Mouse (Mus musculus) skeletal muscle tissue, adult 2 months (tissue): Measurements from ENCODE around the gene Sapcd1.
"Not testable (repeated sequence)": the region's sequence is repeated elsewhere in the genome, so short reads cannot be mapped to it uniquely, and the experiment has no call there.

Experiments
- DNase-seq: peaks from one replicate; pipeline ENCODE4 v3.0.0-alpha.2; 2012; ENCODE audit warnings: low read depth, low spot score

The Sapcd1 gene

DNA sequence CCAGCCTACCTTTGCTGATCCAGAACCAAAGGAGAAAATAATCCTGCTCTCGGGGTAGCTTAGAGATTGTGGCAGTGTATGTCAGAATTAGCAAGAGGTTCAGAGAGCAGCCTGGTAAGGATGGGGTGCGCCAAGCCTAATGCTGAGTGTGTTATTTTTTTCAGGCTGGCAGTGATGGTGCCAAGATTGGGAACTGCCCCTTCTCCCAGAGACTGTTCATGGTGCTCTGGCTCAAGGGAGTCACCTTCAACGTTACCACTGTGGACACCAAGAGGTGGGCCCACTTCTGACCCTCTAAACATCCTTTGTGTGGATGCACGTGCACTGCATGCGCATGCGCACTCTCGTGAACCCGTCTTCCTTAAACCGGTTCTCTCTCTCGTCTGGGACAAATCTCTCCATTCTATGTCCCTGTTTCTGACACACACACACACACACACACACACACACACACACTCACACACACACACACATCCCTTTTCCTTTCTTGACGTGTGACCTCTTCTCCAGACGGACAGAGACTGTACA is 24.5 kb upstream of the Sapcd1 start:
- no peak for DNase-seq

- DNase-seq = peak; percentile 71
These were observed 23.6 kb upstream of the Sapcd1 start for GRCm38 (mm10) chr17:35051156-35052086.

GRCm38 (mm10) chr17:35050126-35050750 is 22.4 kb upstream of the Sapcd1 start:
- peak; percentile 60 for DNase-seq

DNA sequence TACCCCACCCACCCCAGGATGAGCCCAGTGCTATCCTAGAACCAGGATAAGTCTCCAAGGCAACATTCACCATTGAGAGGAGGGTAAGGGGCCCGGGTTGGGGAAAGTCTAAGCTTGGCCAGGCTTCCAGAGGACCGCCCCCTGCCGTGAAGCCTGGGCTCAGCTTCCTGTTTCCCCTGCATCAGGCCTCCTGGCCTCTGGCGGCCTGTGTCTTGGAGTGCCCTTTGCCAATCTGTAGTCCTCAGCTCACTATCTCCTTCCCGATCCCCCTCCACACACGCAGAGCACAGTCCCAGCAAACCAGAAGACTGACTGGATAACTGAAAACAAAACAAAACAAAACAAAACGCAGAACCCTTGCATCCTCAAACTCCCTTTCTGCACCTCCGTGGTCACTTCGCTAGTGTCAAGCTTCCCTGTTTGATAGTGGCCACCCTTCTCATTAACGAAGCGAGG is 21.8 kb upstream of the Sapcd1 start, which contains the start of gene Clic1:
Clic1 (plus strand) TSS at position 406 of the 456 bp plus-strand sequence.
- DNase-seq = no peak

DNA sequence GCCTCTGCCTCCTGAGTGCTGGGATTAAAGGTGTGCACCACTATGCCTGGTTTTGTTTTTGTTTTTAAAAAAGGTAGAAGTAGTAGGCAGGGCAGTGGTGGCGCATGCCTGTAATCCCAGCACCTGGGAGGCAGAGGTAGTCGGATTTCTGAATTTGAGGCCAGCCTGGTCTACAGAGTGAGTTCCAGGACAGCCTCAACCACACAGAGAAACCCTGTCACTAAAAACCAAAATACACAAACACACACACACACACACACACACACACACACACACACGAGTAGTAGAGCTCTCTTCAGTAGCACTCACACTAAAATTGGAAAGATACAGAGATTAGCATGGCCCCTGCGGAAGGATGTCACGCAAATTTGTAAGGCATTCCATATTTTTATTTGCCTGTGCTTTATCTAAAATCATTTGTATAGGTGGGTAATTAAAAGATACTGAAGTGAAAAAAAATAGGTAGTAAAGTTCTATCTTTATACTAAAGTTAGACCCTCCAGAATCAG is 21.2 kb upstream of the Sapcd1 start:
- DNase-seq = no peak

GRCm38 (mm10) chr17:35048149-35048931 is 20.5 kb upstream of the Sapcd1 start:
- DNase-seq = no peak

DNA sequence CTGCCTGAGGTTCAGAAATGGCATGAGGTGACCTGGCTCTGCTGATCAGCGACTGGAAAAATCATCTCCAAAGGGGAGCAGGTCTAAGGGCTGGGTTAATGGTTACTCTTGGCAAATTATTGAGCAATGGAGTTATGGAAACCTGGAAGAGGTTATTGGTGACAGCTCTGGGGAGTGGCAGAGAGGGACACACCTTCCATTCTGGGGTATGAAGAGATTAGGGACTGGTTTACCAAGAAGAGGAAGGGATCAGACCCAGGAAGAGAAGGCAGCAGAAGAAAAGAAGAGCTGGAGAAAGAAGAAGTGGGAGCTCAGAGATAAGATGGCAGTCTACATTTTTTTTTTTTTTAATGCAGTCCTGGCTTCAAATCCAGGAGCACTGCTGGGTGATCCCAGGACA is 19.9 kb upstream of the Sapcd1 start:
- no peak for DNase-seq

DNA sequence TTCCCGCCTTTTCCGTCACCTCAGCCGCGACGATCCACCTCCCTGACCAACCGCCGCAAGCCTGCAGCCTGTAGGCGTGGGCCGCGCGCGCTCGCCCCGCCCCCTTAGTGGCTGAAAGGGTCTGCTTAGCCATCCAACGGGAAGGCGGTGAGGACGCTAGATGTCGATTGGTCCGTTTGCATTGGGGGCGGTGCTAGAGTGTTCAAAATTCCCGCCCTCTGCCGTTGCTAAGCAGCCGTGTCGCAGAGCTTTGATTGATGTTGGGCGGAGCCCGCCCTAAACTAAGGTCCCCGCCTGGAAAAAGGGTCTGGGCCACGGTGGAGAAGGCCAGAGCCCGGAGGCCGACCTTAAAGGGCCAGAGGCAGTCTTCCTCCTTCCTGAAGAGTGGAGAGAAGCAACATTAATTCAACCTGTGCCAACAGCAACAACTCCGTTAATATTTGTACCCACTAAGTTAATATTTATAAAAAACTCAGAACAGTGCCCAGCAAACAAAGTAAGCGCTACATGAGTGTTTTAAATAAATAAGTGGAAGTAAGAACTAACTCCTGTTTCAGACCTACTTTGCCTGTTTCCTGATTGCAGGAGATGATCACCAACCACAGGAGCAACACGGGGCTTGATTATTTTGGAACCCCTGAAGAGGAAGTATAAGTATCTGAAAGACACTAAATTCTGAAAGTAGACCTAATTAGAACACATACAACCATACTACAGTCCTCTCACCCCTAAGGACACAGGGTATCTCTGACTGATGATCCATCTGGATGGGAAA is 19.1 kb upstream of the Sapcd1 start, which contains the start of gene Msh5:
Msh5 (minus strand) TSS at position 65 of the 775 bp plus-strand sequence.
- DNase-seq = peak; percentile 98

DNA sequence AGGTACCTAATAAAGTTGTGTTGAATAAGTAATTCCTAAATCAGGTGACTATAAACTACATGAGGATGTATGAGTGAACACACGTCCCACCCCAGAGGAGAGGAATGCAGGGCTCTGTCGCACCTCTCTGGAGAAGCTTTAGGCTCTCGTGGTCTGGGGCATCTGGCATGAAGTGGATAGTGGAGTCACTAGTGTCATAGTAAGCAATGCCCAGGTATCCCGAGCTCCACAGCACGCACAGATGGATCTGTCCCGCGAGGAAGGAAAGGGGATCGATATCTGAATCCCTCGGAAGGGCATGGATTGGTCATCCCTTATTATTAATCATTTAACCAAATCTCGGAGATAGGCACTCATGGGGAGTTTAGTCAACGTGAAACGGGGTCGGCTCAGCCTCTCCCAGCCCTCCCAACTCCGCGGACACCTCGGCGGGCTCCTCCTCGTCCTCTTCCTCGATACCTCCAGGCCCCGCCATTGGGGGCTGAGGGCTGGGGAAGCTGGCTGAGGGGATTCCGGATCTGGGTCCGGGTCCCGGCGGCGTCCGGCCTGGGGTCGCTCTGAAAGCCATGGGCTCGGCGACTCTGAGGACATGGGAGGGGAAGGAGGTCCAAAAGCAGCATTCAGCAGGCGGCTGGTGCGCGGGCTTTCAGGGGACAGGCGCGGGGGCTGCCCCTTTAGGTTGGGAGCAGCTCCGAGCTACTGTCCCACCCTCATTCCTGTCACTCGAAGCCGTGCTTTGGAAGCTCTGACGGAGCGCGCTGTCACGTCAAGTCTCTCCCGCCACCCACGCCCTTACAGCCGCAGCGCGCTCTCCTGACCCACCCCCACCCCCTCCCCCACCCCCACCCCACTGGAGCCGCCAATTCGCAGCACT is 18.2 kb upstream of the Sapcd1 start:
- DNase-seq = no peak

DNA sequence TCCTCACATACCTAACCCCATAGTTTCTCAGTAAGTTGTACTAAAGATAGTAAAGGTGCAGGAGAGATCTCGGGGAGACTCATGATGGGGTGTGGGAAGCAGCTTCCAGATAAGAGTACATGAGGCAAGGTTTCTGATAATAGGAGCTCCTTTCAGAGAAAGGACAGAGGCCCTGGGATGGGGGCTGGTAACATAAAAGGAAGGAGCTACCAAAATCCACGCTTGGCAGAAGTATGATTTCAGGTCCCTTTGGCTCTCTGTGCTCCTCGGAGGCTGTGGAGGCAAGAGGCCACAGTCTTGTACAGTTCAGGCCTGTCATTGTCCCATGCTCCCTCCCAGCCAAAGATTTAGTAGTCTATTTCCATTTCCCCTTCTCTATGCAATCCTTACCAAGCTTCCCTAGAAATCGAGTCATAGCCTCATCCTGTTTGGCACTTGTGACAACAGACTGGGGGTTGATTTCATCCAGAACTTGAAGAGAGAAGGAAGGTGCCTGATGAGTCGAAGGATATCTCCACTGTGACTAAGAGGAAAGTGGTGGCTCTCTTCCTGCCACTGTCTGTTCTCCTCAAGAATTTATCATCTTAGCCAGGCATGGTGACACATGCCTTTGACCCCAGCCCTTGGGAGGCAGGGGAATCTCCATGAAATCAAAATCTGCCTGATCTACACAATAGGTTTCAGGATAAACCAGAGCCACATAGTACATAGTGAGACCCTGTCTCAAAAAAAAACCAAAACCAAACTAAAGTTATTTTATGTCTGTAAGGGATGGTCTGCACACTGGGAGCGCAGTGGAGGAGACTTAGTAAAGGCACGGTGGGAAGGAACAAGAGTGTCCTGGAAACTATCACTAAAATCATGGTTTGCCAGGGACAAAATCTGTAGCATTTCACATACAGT is 17.3 kb upstream of the Sapcd1 start:
- no peak for DNase-seq

DNA sequence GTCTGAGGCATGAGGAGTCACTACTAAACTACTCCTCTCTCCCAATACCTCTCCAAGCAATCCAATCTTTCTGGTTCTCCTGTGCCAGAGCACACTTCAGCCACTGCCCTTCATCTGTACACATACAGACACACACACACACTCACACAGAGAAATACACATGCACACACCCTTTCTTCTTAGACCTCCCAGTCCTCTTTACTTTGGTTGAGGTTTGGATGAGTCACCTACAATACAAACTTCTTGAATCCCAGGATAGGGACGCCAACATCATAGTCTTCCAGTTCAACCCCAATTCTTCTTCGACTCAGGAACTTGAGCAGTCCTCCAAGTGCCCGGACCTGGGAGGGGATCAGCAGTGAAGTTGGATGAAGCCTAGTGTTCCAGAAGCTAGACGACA is 16.0 kb upstream of the Sapcd1 start:
- no peak for DNase-seq

DNA sequence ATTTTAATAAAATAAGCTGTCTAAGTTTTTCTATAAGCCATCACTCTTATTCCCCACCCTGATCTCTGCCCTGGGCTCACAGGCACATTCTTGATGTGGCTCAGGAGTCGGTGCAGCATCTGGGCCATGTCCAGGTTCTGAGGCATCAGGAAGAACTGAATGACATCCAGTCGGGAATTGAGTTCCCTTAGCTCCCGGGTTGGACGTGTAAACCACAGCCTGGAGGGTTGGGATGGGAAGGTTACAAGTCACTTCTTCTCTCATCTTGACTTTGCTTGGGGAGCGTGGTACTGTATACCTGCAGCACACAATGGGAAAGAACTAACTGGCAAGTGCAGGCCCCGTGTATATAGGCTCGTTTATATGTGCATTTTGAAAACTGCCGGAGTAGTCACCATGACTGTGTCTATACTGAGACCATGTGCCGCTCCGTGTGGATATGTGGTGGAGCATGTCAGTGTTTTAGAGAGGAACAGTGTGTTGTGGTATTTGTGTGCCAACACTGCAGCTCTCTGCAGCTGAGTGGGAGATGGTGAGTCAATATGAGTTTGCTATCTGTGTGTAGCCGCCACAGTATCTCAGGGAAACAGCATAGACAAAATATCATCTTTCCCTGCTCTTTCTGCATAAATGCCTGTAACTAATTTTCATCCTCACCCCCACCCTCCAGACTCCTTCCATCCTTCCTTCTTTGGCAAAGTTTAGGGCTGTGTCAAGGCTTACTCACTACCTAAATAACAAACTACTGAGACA is 11.5 kb upstream of the Sapcd1 start:
- DNase-seq = no peak

DNA sequence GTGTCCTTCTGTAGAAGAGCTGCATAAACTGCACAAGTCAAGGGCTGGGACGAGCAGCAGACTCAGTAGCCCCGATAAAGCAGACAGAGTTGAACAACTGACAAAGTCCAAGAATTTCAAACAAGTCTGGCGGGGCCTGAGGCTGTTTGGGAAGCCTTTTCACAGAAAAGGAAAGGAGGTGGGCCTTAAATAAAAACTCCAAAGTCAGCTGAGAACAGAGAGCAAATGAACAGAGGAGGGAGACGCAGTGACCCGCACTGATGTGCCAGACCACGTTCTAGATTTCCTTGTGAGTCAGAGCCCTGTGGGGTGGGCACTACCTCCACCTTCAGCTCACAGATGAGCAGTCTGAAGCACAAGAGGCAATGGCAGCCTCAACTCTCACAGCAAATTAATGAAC is 7.1 kb upstream of the Sapcd1 start:
- no peak for DNase-seq

DNA sequence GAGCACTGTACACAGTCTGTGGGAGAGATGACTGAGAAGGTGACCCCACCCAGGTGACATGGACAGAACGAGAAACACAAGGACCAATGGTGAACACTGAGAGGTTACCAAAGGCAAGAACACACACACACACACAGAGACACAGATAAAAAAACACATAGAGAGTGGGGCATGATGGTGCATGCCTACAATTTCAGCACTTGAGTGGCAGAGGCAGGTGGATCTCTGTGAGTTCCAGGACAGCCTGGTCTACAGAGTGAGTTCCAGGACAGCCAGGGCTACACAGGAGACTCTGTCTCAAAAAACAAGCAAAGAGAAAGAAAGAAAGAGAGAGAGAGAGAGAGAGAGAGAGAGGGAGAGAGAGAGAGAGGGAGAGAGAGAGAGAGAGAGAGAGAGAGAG is 5.9 kb upstream of the Sapcd1 start:
- not testable (repeated sequence) for DNase-seq

DNA sequence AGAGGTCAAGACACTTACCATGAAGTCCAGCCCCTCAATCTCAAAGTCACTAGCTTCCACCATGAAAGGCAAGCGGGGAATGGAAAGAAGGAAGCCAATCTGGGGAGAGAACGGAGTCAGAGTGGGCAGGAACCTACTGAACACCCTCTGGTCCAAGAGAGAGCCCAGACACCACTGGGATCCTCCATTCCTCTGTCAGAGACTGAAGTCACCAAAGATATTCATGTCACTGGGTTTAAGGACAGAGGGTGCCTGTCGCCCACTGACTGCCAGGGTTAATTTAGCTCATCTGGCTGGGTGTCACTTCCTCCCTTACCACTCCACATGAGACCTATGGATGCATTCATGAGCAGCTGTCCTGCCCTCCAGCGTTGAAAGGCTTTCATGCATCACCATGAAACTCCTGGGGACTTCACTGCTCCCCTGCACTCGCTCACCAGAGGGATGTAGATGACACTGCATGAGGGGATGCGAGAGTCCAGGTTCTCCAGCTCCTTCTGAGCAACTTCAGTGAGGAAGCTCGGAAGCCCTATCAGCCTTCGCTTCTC is 4.6 kb upstream of the Sapcd1 start:
- DNase-seq = no peak

GRCm38 (mm10) chr17:35031880-35032279 is 4.1 kb upstream of the Sapcd1 start:
- DNase-seq = no peak

DNA sequence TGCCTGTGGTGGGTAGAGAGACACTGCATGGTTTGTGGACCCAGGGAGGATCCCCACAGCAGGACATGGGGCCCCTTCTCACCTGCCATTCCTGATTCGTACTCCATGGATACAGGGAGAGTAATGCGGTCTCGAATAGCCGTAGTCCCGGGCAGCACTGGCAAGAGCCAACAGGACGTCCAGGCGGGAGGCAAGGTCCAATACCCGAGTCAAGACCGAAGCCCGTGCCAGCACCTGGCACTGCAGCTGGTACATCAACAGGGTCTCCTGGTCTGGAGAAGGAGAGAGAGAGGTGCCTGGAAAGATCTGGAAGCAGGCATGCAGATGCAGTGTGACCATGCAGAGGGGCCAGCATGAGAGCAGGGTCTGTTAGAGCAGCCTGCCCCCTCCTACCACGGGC is 3.5 kb upstream of the Sapcd1 start:
- DNase-seq = no peak
